Mouse (Mus musculus): Measurements from ENCODE around the gene Tnfrsf25.

- no peak for TF ChIP-seq USF2 (conservative IDR thresholded peaks at IDR 0.05; ENCODE audit: low read depth, low read length)
- TF ChIP-seq USF1 (IDR thresholded peaks at IDR 0.05; ENCODE audit: low read depth, low read length) = no peak
- no peak for TF ChIP-seq ZNF384 (IDR thresholded peaks at IDR 0.05; ENCODE audit: low read depth, low read length)
- no peak for TF ChIP-seq CHD1 (IDR thresholded peaks at IDR 0.05; ENCODE audit: low read depth, low read length)
- no peak for TF ChIP-seq CTCF (conservative IDR thresholded peaks at IDR 0.05 in 1 of 2, IDR thresholded peaks at IDR 0.05 in 1 of 2; ENCODE audit: low read depth in 2 of 2, low read length in 2 of 2)
- TF ChIP-seq BHLHE40 (IDR thresholded peaks at IDR 0.05; ENCODE audit: low read depth, low read length) = no peak
- no peak for TF ChIP-seq POLR2A (IDR thresholded peaks at IDR 0.05; ENCODE audit: low read depth, low read length)
- no peak for TF ChIP-seq MEF2A (IDR thresholded peaks at IDR 0.05; ENCODE audit: borderline replicate concordance, low read depth, low read length)
- TF ChIP-seq CHD2 (IDR thresholded peaks at IDR 0.05; ENCODE audit: low read length) = no peak
- TF ChIP-seq MAFK (IDR thresholded peaks at IDR 0.05; ENCODE audit: insufficient replicate concordance, low read length) = no peak
- TF ChIP-seq EP300 (IDR thresholded peaks at IDR 0.05; ENCODE audit: low read length) = no peak
- no peak for TF ChIP-seq TCF12 (IDR thresholded peaks at IDR 0.05; ENCODE audit: low read depth, low read length)
Observed at GRCm38 (mm10) chr4:152141521-152142135, 25.9 kb downstream of the Tnfrsf25 start.
